Mouse (Mus musculus): Measurements from ENCODE around the gene Cox8b.
"Not testable (repeated sequence)": the region's sequence is repeated elsewhere in the genome, so short reads cannot be mapped to it uniquely, and the experiment has no call there.

Cox8b gene

GRCm38 (mm10) chr7:140914031-140914690 lies 13.9 kb upstream of the Cox8b start:
- CTCF ChIA-PET = no interaction called here

- CTCF ChIA-PET = interaction anchor here (0.7 kb wide), 1 partner anchor 133 kb away, joined by 7 read pairs; no protein-coding TSS in a partner anchor
These were observed 12.7 kb upstream of the Cox8b start for GRCm38 (mm10) chr7:140912846-140913482.

- CTCF ChIA-PET = no interaction called here
These were observed 12.0 kb upstream of the Cox8b start for GRCm38 (mm10) chr7:140912293-140912692.

GRCm38 (mm10) chr7:140908634-140909107 lies 8.4 kb upstream of the Cox8b start:
- CTCF ChIA-PET = interaction anchor here (0.6 to 3.1 kb wide), 6 partner anchors 13 to 177 kb away, joined by 3 to 21 read pairs (median 3); no protein-coding TSS in a partner anchor

- CTCF ChIA-PET = interaction anchor here (1.2 to 3.1 kb wide), 3 partner anchors 14 to 164 kb away, joined by 3 to 21 read pairs (median 3); no protein-coding TSS in a partner anchor
These were observed 7.9 kb upstream of the Cox8b start for GRCm38 (mm10) chr7:140908181-140908580.

- CTCF ChIA-PET = interaction anchor here (1.2 to 3.1 kb wide), 3 partner anchors 14 to 165 kb away, joined by 3 to 21 read pairs (median 3); no protein-coding TSS in a partner anchor
These were observed 7.5 kb upstream of the Cox8b start for GRCm38 (mm10) chr7:140907697-140908096.

GRCm38 (mm10) chr7:140907131-140907530 lies 6.9 kb upstream of the Cox8b start:
- CTCF ChIA-PET = interaction anchor here (3.1 kb wide), 1 partner anchor 141 kb away, joined by 21 read pairs; no protein-coding TSS in a partner anchor

GRCm38 (mm10) chr7:140905642-140906081 lies 5.4 kb upstream of the Cox8b start:
- CTCF ChIA-PET = interaction anchor here (0.7 to 0.9 kb wide), 2 partner anchors 10 to 60 kb away, joined by 4 to 5 read pairs; partner anchors contain the start of gene Scgb1c1

- CTCF ChIA-PET = interaction anchor here (0.8 to 2.0 kb wide), 5 partner anchors 56 to 149 kb away, joined by 3 to 8 read pairs (median 6); partner anchors contain the start of genes Odf3 and Scgb1c1
These were observed 3.0 kb upstream of the Cox8b start for GRCm38 (mm10) chr7:140903212-140903611.

- CTCF ChIA-PET = interaction anchor here (1.7 to 2.0 kb wide), 3 partner anchors 55 to 145 kb away, joined by 6 to 8 read pairs (median 7); partner anchors contain the start of genes Odf3 and Scgb1c1
These were observed 2.0 kb upstream of the Cox8b start for GRCm38 (mm10) chr7:140902036-140902875.

GRCm38 (mm10) chr7:140899121-140899520 lies 1.1 kb downstream of the Cox8b start:
- CTCF ChIA-PET = interaction anchor here (0.6 kb wide), 1 partner anchor 160 kb away, joined by 15 read pairs; no protein-coding TSS in a partner anchor

GRCm38 (mm10) chr7:140897863-140898262 lies 2.4 kb downstream of the Cox8b start:
- CTCF ChIA-PET = no interaction called here

- CTCF ChIA-PET = no interaction called here
These were observed 5.6 kb downstream of the Cox8b start for GRCm38 (mm10) chr7:140894611-140895010.

- CTCF ChIA-PET = no interaction called here
These were observed 6.2 kb downstream of the Cox8b start for GRCm38 (mm10) chr7:140894031-140894430.

GRCm38 (mm10) chr7:140890636-140891035 lies 9.6 kb downstream of the Cox8b start:
- CTCF ChIA-PET = not testable (repeated sequence)

- CTCF ChIA-PET = no interaction called here
These were observed 17.8 kb downstream of the Cox8b start for GRCm38 (mm10) chr7:140882469-140882803.

- CTCF ChIA-PET = no interaction called here
These were observed 18.4 kb downstream of the Cox8b start, which contains the start of the genes Psmd13 and Sirt3 for GRCm38 (mm10) chr7:140881696-140882468. Psmd13 (plus strand) TSS chr7:140881968. Sirt3 (minus strand) TSS chr7:140882309.

- CTCF ChIA-PET = no interaction called here
These were observed 19.3 kb downstream of the Cox8b start for GRCm38 (mm10) chr7:140880865-140881515.

GRCm38 (mm10) chr7:140880419-140880818 lies 19.8 kb downstream of the Cox8b start:
- CTCF ChIA-PET = no interaction called here

- CTCF ChIA-PET = no interaction called here
These were observed 20.9 kb downstream of the Cox8b start for GRCm38 (mm10) chr7:140879355-140879754.
